15 mouse cellular contexts compared by ENCODE assay signal in the genomic region with DNA sequence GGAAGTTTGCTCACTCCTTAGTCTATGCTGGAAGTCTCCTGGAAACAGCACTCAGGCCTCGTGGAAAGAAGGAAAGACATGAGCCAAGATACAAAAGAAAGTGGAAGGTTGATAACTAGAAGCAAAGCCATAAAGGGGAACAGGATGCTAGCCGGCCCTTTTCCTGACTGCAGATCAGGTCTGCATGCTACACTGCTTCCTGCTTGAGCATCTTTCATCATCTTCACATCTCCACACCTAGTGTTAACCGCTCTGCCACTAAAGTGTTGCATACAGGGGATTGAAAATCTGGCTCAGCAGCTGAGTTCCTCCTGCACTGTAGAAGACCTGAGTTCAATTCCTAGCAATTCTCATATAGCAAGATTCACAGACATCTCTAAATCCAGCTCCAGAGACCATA.
"Had no signal": no experiment of that assay in that cellular context is flagged by ENCODE, and none has a peak within 500 bp of the region (broad histone marks: within the 10 kb centered on the region; RNA-seq: fewer than 3 reads in every experiment).

No protein-coding gene starts in this region.

- ATAC-seq: liver, embryonic 12.5 days had no signal

- H3K9me3 ChIP-seq: liver, embryonic 12.5 days; midbrain, embryonic 13.5 days; midbrain, embryonic 15.5 days; neural tube, embryonic 12.5 days had no signal

- H3K36me3 ChIP-seq: liver, embryonic 12.5 days; midbrain, embryonic 13.5 days; midbrain, embryonic 15.5 days; neural tube, embryonic 12.5 days had no signal

- H3K9ac ChIP-seq: liver, embryonic 12.5 days; liver, embryonic 14.5 days; lung, embryonic 14.5 days; midbrain, embryonic 13.5 days; midbrain, embryonic 15.5 days; neural tube, embryonic 12.5 days had no signal

- H3K27ac ChIP-seq: liver, embryonic 12.5 days; liver, embryonic 14.5 days; midbrain, embryonic 13.5 days; midbrain, embryonic 15.5 days; neural tube, embryonic 12.5 days had no signal

- H3K4me1 ChIP-seq: midbrain, embryonic 15.5 days; neural tube, embryonic 12.5 days had no signal

- H3K4me3 ChIP-seq: liver, embryonic 12.5 days; midbrain, embryonic 13.5 days; midbrain, embryonic 15.5 days; neural tube, embryonic 12.5 days had no signal

- H3K27me3 ChIP-seq: liver, embryonic 12.5 days; midbrain, embryonic 13.5 days; midbrain, embryonic 15.5 days; neural tube, embryonic 12.5 days had no signal

- DNase-seq: lung, adult 18-20 months; lung, embryonic 14.5 days; lung, postnatal 10 days; lung, postnatal 4 days; right cerebral cortex, postnatal 25 days; right cerebral cortex, postnatal 4 days; spleen, adult 18-20 months; thymus, adult 18-20 months; thymus, postnatal 14 days; thymus, postnatal 36 days had no signal

- H3K4me2 ChIP-seq: liver, embryonic 12.5 days; lung, embryonic 14.5 days; midbrain, embryonic 13.5 days; midbrain, embryonic 15.5 days; neural tube, embryonic 12.5 days had no signal
